Mouse (Mus musculus) liver, adult 2 months (tissue): ENCODE measurements around the gene Shld2.

Experiments used
- CTCF ChIP-seq: fragments of 200-500 bp; IDR thresholded peaks from 2 replicates; pipeline ENCODE4 v1.5.1; 2011; ENCODE audit warnings: low read depth, low read length, control low read depth
- POLR2A ChIP-seq: fragments of 200-500 bp; IDR thresholded peaks from 2 replicates; pipeline ENCODE4 v1.6.1; 2011; ENCODE audit warnings: low read length, control low read depth; ENCODE audit not compliant: insufficient read depth; ENCODE audit errors: extremely low read depth

GRCm38 (mm10) chr14:34311691-34312090 lies 1.4 kb upstream of the Shld2 start:
- TF ChIP-seq CTCF = no peak
- no peak for TF ChIP-seq POLR2A
